Mouse (Mus musculus) G1E (cell line): ENCODE data around the gene Pet100.

Experiments
- CTCF ChIP-seq: IDR thresholded peaks from 2 replicates; pipeline ENCODE4 v1.5.1; 2012; ENCODE audit warnings: low read depth, low read length, inconsistent platforms, mixed read lengths
- GATA1 ChIP-seq: IDR thresholded peaks from 2 replicates; pipeline ENCODE4 v1.6.1; 2012; ENCODE audit warnings: borderline replicate concordance, low read length, inconsistent platforms, mixed read lengths
- GATA2 ChIP-seq: IDR thresholded peaks from 2 replicates; pipeline ENCODE4 v1.6.1; 2012; ENCODE audit warnings: low read depth, low read length, inconsistent platforms, borderline replicate concordance
- TAL1 ChIP-seq: conservative IDR thresholded peaks from 2 replicates; pipeline ENCODE4 v1.6.1; 2012; ENCODE audit warnings: low read depth, low read length, inconsistent platforms, mixed read lengths

DNA sequence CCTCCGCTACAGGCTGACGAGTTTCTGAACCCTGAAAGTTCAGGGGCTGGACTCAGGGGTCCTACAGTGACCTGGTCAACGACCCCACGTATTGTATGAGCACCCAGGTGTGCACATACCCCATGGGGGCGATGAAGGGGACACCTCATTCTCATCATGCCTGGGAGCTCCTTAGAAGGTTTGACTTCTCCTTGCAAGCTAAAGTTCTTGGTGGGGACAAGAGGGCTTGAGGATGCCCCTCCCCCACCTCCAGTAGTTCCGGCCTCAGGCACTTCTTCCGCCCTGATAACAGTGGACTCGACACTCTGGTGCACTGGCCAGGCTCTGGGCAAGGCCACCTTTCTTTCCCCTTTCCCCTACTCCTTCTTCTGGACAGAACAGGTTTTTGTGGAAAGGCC, 10.1 kb downstream of the Pet100 start:
- no peak for TF ChIP-seq CTCF
- no peak for TF ChIP-seq GATA2
- TF ChIP-seq TAL1 = no peak
- TF ChIP-seq GATA1 = no peak
